Mouse (Mus musculus) heart, embryonic 10.5 days (tissue): ENCODE data around the gene Bbs2. TPM values are rescaled to one million over a fixed set of nuclear protein-coding genes. Genes with fewer than 3 reads are reported as not detected.

ENCODE experiments used
- DNase-seq: peaks from one replicate; pipeline ENCODE4 v3.0.0-alpha.2; 2017; ENCODE audit warnings: low spot score
- H3K27ac ChIP-seq: fragments of 300-500 bp; sonication (generic); 2 replicates; pipeline ENCODE4 v1.5.1; 2016; ENCODE audit warnings: mild to moderate bottlenecking
- H3K27me3 ChIP-seq: fragments of 300-500 bp; sonication (generic); 2 replicates; pipeline ENCODE4 v1.6.1; 2016; ENCODE audit warnings: mild to moderate bottlenecking; ENCODE audit not compliant: poor library complexity, insufficient read depth, severe bottlenecking
- H3K36me3 ChIP-seq: fragments of 300-500 bp; sonication (generic); 2 replicates; pipeline ENCODE4 v1.6.1; 2016; ENCODE audit warnings: mild to moderate bottlenecking, moderate library complexity
- H3K4me1 ChIP-seq: fragments of 300-500 bp; sonication (generic); 2 replicates; pipeline ENCODE4 v1.6.1; 2016; ENCODE audit warnings: mild to moderate bottlenecking
- H3K4me3 ChIP-seq: fragments of 300-500 bp; sonication (generic); 2 replicates; pipeline ENCODE4 v1.5.1; 2016; ENCODE audit warnings: mild to moderate bottlenecking, moderate library complexity
- H3K9me3 ChIP-seq: fragments of 300-500 bp; sonication (generic); 2 replicates; pipeline ENCODE4 v1.6.1; 2016; ENCODE audit warnings: mild to moderate bottlenecking, moderate library complexity
- WGBS: fragments of 180-500 bp; shearing (Covaris S2); methylation state at CpG from one replicate; pipeline ENCODE4 v1.1.7; 2016; 5-methylcytosine and 5-hydroxymethylcytosine counted together
- polyA plus RNA-seq: library from polyadenylated mRNA; unstranded; fragments of >200 nt; fragmentation: Nextera tagmentation; extraction: Ambion mirVana; gene quantifications from 2 replicates; pipeline ENCODE4 v1.2.1, GENCODE M21; 2016

Bbs2 gene
- polyA plus RNA-seq, 1 experiment from 2014 or later, result 7.8 TPM

DNA sequence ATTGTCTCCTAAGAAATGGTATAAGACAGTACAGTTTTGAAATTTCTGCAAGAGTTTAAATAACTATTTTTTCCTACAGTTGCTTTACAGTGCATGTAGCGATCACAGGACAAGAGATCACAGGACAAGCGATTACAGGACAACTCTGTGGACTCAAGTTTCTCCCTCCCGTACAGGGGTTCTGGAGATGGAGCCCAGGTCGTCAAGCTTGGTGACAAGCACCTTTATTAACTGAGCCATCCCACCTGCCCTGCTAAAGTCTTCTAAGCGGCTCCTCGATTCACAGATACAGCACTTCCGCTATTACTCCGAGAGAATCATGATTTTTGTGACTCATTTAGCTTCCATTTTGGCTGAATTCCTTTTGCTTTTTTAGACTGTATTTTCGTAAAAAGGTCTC lies 69.0 kb downstream of the Bbs2 start:
- WGBS, result 96% methylated on average over 9 of the region's 9 CpGs
- Histone ChIP-seq H3K27ac (no peak overlapping the region), H3K27me3 (no peaks in the 10 kb centered on the region), H3K4me1 (peaks cover 11% of the 10 kb centered on the region; the same call in 1 of the 2 replicates), H3K36me3 (peaks cover 70% of the 10 kb centered on the region), H3K4me3 (no peak overlapping the region), H3K9me3 (no peaks in the 10 kb centered on the region)
- DNase-seq, result peak; percentile 58

GRCm38 (mm10) chr8:94023916-94024315 lies 74.8 kb downstream of the Bbs2 start:
- WGBS, result 94% methylated on average over 6 of the region's 6 CpGs
- no peaks in the 10 kb centered on the region for H3K27me3 ChIP-seq
- H3K27ac ChIP-seq, result no peak overlapping the region
- DNase-seq, result peak; percentile 70
- H3K36me3 ChIP-seq, result peaks cover 81% of the 10 kb centered on the region
- H3K4me1 ChIP-seq, result no peaks in the 10 kb centered on the region
- H3K9me3 ChIP-seq, result no peaks in the 10 kb centered on the region
- no peak overlapping the region for H3K4me3 ChIP-seq

Other genes starting within 250 kb of the Bbs2 start
- gene Amfr, start 86.1 kb downstream of the Bbs2 start, polyA plus RNA-seq, result 52.1 and 57.9 TPM in 2 replicates
- 96.4 and 110 TPM in 2 replicates for gene Nudt21, start 61.9 kb downstream of the Bbs2 start, polyA plus RNA-seq
- 13.6 and 14.0 TPM in 2 replicates for gene Ogfod1, start 61.7 kb downstream of the Bbs2 start, polyA plus RNA-seq
- not detected in 2 replicates for gene Mt4, start 38.3 kb upstream of the Bbs2 start, polyA plus RNA-seq
- gene Mt3, start 53.7 kb upstream of the Bbs2 start, polyA plus RNA-seq, result 10.6 and 15.7 TPM in 2 replicates
- gene Mt2, start 73.7 kb upstream of the Bbs2 start, polyA plus RNA-seq, result 86.3 and 113 TPM in 2 replicates
- 361 and 393 TPM in 2 replicates for gene Mt1, start 80.2 kb upstream of the Bbs2 start, polyA plus RNA-seq
- 98.2 and 118 TPM in 2 replicates for gene Nup93, start 115.6 kb upstream of the Bbs2 start, polyA plus RNA-seq
- gene Slc12a3, start 230.3 kb upstream of the Bbs2 start, polyA plus RNA-seq, result 0.06 TPM in 1 of 2 replicates, not detected in the other